Mouse (Mus musculus): Measurements from ENCODE around the gene Ush1g. TPM values are rescaled to one million over a fixed set of nuclear protein-coding genes. Genes with fewer than 3 reads are reported as not detected.
A peak's percentile ranks its signal among the peaks of the same experiment; 100 is the strongest.

Gene Ush1g
- polyA plus RNA-seq, 1 experiment: 0.24 TPM

DNA sequence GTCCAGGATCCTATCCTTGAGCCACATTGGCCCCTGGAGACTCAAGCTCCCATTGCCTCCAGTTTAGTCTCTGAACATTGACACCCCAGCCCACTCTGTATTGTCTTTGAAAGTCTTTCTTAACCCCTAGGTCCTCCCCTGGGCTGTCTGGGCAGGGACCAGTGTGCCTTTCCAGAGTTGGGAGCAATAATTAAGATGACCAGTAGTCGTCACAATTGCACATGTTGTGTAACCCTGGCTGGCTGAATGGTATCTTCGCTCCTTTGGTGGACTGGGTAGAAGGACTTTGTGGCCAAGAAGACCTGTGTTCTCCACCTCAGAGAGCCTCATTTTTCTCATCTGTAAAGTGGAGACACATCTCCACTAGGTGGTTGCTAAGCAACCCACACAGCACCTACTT is 7.6 kb downstream of the Ush1g start:
- Histone ChIP-seq H3K27me3 (ENCODE audit: control insufficient read depth, insufficient read depth, low read length, poor library complexity, severe bottlenecking) (peaks cover 2% of the 10 kb centered on the region; the same call in 1 of the 2 replicates), H3K36me3 (ENCODE audit: control insufficient read depth, insufficient read depth, low read length, poor library complexity, severe bottlenecking) (no peaks in the 10 kb centered on the region)
- TF ChIP-seq CTCF (IDR thresholded peaks at IDR 0.05; ENCODE audit: low read depth, low read length): peak; percentile 16
- no peak for TF ChIP-seq POLR2A (IDR thresholded peaks at IDR 0.05; ENCODE audit: insufficient read depth, low read length)
- no peak for TF ChIP-seq EP300 (IDR thresholded peaks at IDR 0.05; ENCODE audit: insufficient read depth, low read depth, low read length)

DNA sequence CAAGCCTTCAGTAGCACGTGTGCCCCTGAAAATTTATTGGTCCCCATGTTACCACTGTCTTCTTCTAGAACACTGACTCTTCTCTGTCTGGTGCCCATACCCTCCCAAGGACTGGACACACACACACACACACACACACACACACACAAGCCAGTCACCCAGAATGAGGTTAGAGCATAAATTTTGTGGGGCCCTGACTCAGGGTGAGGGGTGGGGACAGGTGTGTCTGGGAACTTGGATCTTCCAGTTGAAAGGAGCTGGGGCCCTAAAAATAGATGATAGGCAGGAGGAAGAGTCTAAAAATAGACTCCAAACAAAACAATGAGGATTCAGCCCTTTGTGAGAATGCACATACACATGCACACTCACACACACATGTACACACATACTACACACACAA is 13.1 kb downstream of the Ush1g start:
- Histone ChIP-seq H3K27me3 (ENCODE audit: control insufficient read depth, insufficient read depth, low read length, poor library complexity, severe bottlenecking) (peaks cover 2% of the 10 kb centered on the region; the same call in 1 of the 2 replicates), H3K9ac (ENCODE audit: low read depth, poor library complexity, severe bottlenecking) (no peak overlapping the region), H3K4me3 (ENCODE audit: low read depth, low read length) (no peak overlapping the region), H3K4me1 (ENCODE audit: control insufficient read depth, insufficient read depth, low read length) (no peaks in the 10 kb centered on the region), H3K36me3 (ENCODE audit: control insufficient read depth, insufficient read depth, low read length, poor library complexity, severe bottlenecking) (no peaks in the 10 kb centered on the region), H3K9me3 (replicated peaks; ENCODE audit: control insufficient read depth, insufficient read depth, low read length, poor library complexity, severe bottlenecking) (no peaks in the 10 kb centered on the region), H3K27ac (ENCODE audit: insufficient read depth, low read length) (no peak overlapping the region)
- TF ChIP-seq EP300 (IDR thresholded peaks at IDR 0.05; ENCODE audit: insufficient read depth, low read depth, low read length) (no peak), CTCF (IDR thresholded peaks at IDR 0.05; ENCODE audit: low read depth, low read length) (no peak), POLR2A (IDR thresholded peaks at IDR 0.05; ENCODE audit: insufficient read depth, low read length) (no peak)

More for the DNA sequence above, 7.6 kb downstream of the Ush1g start:
- Histone ChIP-seq H3K9me3 (replicated peaks; ENCODE audit: control insufficient read depth, insufficient read depth, low read length, poor library complexity, severe bottlenecking) (no peaks in the 10 kb centered on the region), H3K9ac (ENCODE audit: low read depth, poor library complexity, severe bottlenecking) (no peak overlapping the region), H3K27ac (ENCODE audit: insufficient read depth, low read length) (no peak overlapping the region), H3K4me3 (ENCODE audit: low read depth, low read length) (no peak overlapping the region), H3K4me1 (ENCODE audit: control insufficient read depth, insufficient read depth, low read length) (no peaks in the 10 kb centered on the region)

DNA sequence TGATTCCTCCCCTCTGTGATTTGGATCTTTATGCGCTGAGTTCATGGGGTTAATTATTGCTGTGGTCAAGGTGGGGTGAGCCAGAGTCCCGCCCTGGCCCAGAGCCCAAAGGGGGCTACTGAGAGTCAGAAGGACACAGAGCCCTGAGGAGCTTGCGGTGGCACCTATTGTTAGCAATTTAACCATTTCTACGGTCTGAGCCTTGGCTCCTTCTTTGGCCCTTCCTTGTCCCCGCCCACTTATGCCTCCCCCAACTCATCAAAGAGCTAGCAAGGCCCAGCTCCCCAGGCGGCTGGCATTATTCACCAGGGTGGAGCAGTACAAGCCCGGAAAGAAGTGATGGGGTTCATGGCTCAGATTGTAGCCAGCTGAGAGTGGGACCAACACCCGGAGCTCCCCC is 15.0 kb downstream of the Ush1g start, which contains the start of gene Otop2:
Gene Otop2 (plus strand): TSS at position 301 of the 400 bp plus-strand sequence.
- H3K9ac ChIP-seq (ENCODE audit: low read depth, poor library complexity, severe bottlenecking): no peak within 1 kb of the TSS
- no peak within 1 kb of the TSS for H3K27ac ChIP-seq (ENCODE audit: insufficient read depth, low read length)
- no peaks in the 10 kb centered on the region for H3K9me3 ChIP-seq (replicated peaks; ENCODE audit: control insufficient read depth, insufficient read depth, low read length, poor library complexity, severe bottlenecking)
- H3K36me3 ChIP-seq (ENCODE audit: control insufficient read depth, insufficient read depth, low read length, poor library complexity, severe bottlenecking): no peaks in the 10 kb centered on the region
- H3K27me3 ChIP-seq (ENCODE audit: control insufficient read depth, insufficient read depth, low read length, poor library complexity, severe bottlenecking): no peaks in the 10 kb centered on the region
- no peak for TF ChIP-seq EP300 (IDR thresholded peaks at IDR 0.05; ENCODE audit: insufficient read depth, low read depth, low read length)
- H3K4me1 ChIP-seq (ENCODE audit: control insufficient read depth, insufficient read depth, low read length): no peaks in the 10 kb centered on the region
- H3K4me3 ChIP-seq (ENCODE audit: low read depth, low read length): no peak within 1 kb of the TSS

DNA sequence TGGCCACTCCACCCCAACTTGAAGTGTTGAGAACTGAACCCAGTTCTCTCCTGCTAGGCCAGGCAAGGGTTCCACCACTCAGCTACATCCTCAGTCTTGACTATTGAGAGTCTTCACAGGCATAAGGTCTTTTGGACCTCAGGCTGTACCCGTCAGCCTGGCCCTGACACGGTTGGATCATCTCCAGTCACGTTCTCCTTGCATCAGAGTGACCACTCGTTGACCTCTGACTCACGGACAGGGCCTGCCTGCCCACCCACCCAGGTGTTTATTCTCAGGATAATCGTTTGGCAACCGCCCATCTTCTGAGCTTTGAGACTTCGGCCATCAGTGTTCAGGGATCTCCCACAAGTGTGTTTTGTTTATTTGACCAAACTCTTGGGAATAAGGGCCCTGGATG is 18.7 kb downstream of the Ush1g start:
- no peaks in the 10 kb centered on the region for H3K27me3 ChIP-seq (ENCODE audit: control insufficient read depth, insufficient read depth, low read length, poor library complexity, severe bottlenecking)

DNA sequence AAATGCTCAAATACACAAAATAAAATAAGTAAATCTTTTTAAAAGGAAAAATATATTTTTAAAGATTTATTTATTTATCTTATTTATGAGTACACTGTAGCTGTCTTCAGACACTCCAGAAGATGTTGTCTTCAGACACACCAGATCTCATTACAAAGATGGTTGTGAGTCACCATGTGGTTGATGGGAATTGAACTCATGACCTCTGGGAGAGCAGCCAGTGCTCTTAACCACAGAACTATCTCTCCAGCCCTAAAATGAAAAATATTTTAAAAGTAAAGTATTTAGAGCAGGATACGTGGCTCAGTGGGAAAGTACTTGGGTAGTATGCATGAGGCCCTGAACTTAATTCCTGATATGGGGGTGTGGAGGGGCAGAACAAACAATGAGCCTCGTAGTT is 20.5 kb downstream of the Ush1g start:
- Histone ChIP-seq H3K27me3 (ENCODE audit: control insufficient read depth, insufficient read depth, low read length, poor library complexity, severe bottlenecking) (no peaks in the 10 kb centered on the region), H3K4me3 (ENCODE audit: low read depth, low read length) (no peak overlapping the region), H3K4me1 (ENCODE audit: control insufficient read depth, insufficient read depth, low read length) (peaks cover under 1% of the 10 kb centered on the region), H3K36me3 (ENCODE audit: control insufficient read depth, insufficient read depth, low read length, poor library complexity, severe bottlenecking) (no peaks in the 10 kb centered on the region), H3K9ac (ENCODE audit: low read depth, poor library complexity, severe bottlenecking) (no peak overlapping the region), H3K9me3 (replicated peaks; ENCODE audit: control insufficient read depth, insufficient read depth, low read length, poor library complexity, severe bottlenecking) (no peaks in the 10 kb centered on the region), H3K27ac (ENCODE audit: insufficient read depth, low read length) (no peak overlapping the region)
- no peak for TF ChIP-seq EP300 (IDR thresholded peaks at IDR 0.05; ENCODE audit: insufficient read depth, low read depth, low read length)
- TF ChIP-seq CTCF (IDR thresholded peaks at IDR 0.05; ENCODE audit: low read depth, low read length): no peak

More for the DNA sequence above, 18.7 kb downstream of the Ush1g start:
- H3K9me3 ChIP-seq (replicated peaks; ENCODE audit: control insufficient read depth, insufficient read depth, low read length, poor library complexity, severe bottlenecking): no peaks in the 10 kb centered on the region
- H3K4me3 ChIP-seq (ENCODE audit: low read depth, low read length): no peak overlapping the region
- no peak overlapping the region for H3K9ac ChIP-seq (ENCODE audit: low read depth, poor library complexity, severe bottlenecking)
- no peaks in the 10 kb centered on the region for H3K4me1 ChIP-seq (ENCODE audit: control insufficient read depth, insufficient read depth, low read length)
- no peak overlapping the region for H3K27ac ChIP-seq (ENCODE audit: insufficient read depth, low read length)
- TF ChIP-seq EP300 (IDR thresholded peaks at IDR 0.05; ENCODE audit: insufficient read depth, low read depth, low read length) (no peak), POLR2A (IDR thresholded peaks at IDR 0.05; ENCODE audit: insufficient read depth, low read length) (no peak), CTCF (IDR thresholded peaks at IDR 0.05; ENCODE audit: low read depth, low read length) (no peak)
- H3K36me3 ChIP-seq (ENCODE audit: control insufficient read depth, insufficient read depth, low read length, poor library complexity, severe bottlenecking): no peaks in the 10 kb centered on the region

DNA sequence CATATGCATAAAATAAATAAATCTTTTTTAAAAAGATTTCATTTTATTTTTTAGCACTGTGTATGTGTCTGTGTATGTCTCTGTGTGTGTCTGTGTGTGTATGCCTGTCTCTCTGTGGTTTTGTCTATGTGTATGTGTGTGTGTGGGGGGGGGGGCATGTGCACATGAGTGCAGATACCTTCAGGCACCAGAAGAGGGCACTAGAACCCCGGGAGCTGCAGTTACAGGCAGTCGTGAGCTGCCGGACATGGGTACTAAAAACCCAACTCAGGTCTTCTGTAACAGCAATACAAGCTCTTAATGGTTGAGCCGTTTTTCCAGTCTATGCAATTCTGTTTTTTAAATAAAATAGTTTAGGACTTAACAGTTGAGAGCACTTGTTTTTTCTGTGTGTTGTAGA is 21.1 kb downstream of the Ush1g start:
- Histone ChIP-seq H3K36me3 (ENCODE audit: control insufficient read depth, insufficient read depth, low read length, poor library complexity, severe bottlenecking) (no peaks in the 10 kb centered on the region), H3K27ac (ENCODE audit: insufficient read depth, low read length) (no peak overlapping the region), H3K4me1 (ENCODE audit: control insufficient read depth, insufficient read depth, low read length) (peaks cover 3% of the 10 kb centered on the region), H3K9me3 (replicated peaks; ENCODE audit: control insufficient read depth, insufficient read depth, low read length, poor library complexity, severe bottlenecking) (no peaks in the 10 kb centered on the region), H3K27me3 (ENCODE audit: control insufficient read depth, insufficient read depth, low read length, poor library complexity, severe bottlenecking) (no peaks in the 10 kb centered on the region), H3K4me3 (ENCODE audit: low read depth, low read length) (no peak overlapping the region), H3K9ac (ENCODE audit: low read depth, poor library complexity, severe bottlenecking) (no peak overlapping the region)
- TF ChIP-seq EP300 (IDR thresholded peaks at IDR 0.05; ENCODE audit: insufficient read depth, low read depth, low read length) (no peak), POLR2A (IDR thresholded peaks at IDR 0.05; ENCODE audit: insufficient read depth, low read length) (no peak), CTCF (IDR thresholded peaks at IDR 0.05; ENCODE audit: low read depth, low read length) (peak; percentile 55)

Measured in ES-Bruce4 (cell line).